Mouse (Mus musculus) erythroid progenitor cell, adult 5-6 weeks (primary cell): ENCODE results near the gene Zfp646. TPM values are rescaled to one million over a fixed set of nuclear protein-coding genes. Genes with fewer than 3 reads are reported as not detected.
A peak's percentile ranks its signal among the peaks of the same experiment; 100 is the strongest.
"Not testable (repeated sequence)": the region's sequence is repeated elsewhere in the genome, so short reads cannot be mapped to it uniquely, and the experiment has no call there.

Experiments
- ATAC-seq: replicated peaks from 2 replicates; pipeline ENCODE4 v1.8.0; 2016; ENCODE audit warnings: moderate number of reproducible peaks, mild to moderate bottlenecking, moderate TSS enrichment, inconsistent platforms; ENCODE audit not compliant: poor library complexity, low FRiP score, severe bottlenecking
- total RNA-seq, 2 experiments: library from RNA; stranded (forward) in 1 of 2; stranded (reverse) in 1 of 2; fragments of 150-400 nt in 1 of 2; fragments of 186-747, 209-891 nt in 1 of 2; gene quantifications; 2 replicates each; pipeline versions ENCODE4 v1.2.3 to v1.2.4; 2015 to 2017; ENCODE audit warnings: low replicate concordance in 2 of 2

Zfp646 gene
- total RNA-seq (2015; ENCODE audit: low replicate concordance) = 18.0 and 31.4 TPM in 2 replicates
- 34.3 and 47.1 TPM in 2 replicates for total RNA-seq (2017; ENCODE audit: low replicate concordance)

GRCm38 (mm10) chr7:127876041-127876466 is at the start of gene Zfp646:
Gene Zfp646 (plus strand): TSS chr7:127876221.
- ATAC-seq = peak; percentile 64

- ATAC-seq = no peak
Measured at GRCm38 (mm10) chr7:127835550-127835949, 40.5 kb upstream of the Zfp646 start.

- no peak for ATAC-seq
Measured at GRCm38 (mm10) chr7:127837473-127837872, 38.5 kb upstream of the Zfp646 start.

GRCm38 (mm10) chr7:127837878-127838277 is 38.1 kb upstream of the Zfp646 start:
- ATAC-seq = not testable (repeated sequence)

- ATAC-seq = not testable (repeated sequence)
Measured at GRCm38 (mm10) chr7:127840031-127840430, 36.0 kb upstream of the Zfp646 start.

- peak; percentile 41 for ATAC-seq
Measured at GRCm38 (mm10) chr7:127840886-127841285, 35.1 kb upstream of the Zfp646 start.

- ATAC-seq = peak; percentile 85
Measured at GRCm38 (mm10) chr7:127841340-127842000, 34.6 kb upstream of the Zfp646 start.

- peak; percentile 85 for ATAC-seq
Measured at GRCm38 (mm10) chr7:127842001-127842718, 33.9 kb upstream of the Zfp646 start.

GRCm38 (mm10) chr7:127849973-127850875 is 25.8 kb upstream of the Zfp646 start:
- no peak for ATAC-seq

- ATAC-seq = no peak
Measured at GRCm38 (mm10) chr7:127850906-127851305, 25.1 kb upstream of the Zfp646 start.

- ATAC-seq = no peak
Measured at GRCm38 (mm10) chr7:127858258-127858657, 17.8 kb upstream of the Zfp646 start.

- ATAC-seq = no peak
Measured at GRCm38 (mm10) chr7:127866434-127866833, 9.6 kb upstream of the Zfp646 start.

- ATAC-seq = no peak
Measured at GRCm38 (mm10) chr7:127867641-127868040, 8.4 kb upstream of the Zfp646 start.

GRCm38 (mm10) chr7:127869149-127869810 is 6.7 kb upstream of the Zfp646 start:
- no peak for ATAC-seq

GRCm38 (mm10) chr7:127870136-127870821 is 5.7 kb upstream of the Zfp646 start:
- ATAC-seq = no peak

GRCm38 (mm10) chr7:127874812-127875626 is 1.0 kb upstream of the Zfp646 start:
- peak; percentile 41 for ATAC-seq

- peak; percentile 57 for ATAC-seq
Measured at GRCm38 (mm10) chr7:127875627-127876001, 407 bp upstream of the Zfp646 start.
